Mouse (Mus musculus) heart, embryonic 13.5 days (tissue): ENCODE data around the gene Foxn1. TPM values are rescaled to one million over a fixed set of nuclear protein-coding genes. Genes with fewer than 3 reads are reported as not detected.

Experiments
- ATAC-seq: fragments of 200-750 bp; cut with Nextera tagmentation; 2 replicates; pipeline ENCODE4 v1.8.0; 2017; ENCODE audit warnings: moderate TSS enrichment; ENCODE audit not compliant: insufficient number of reproducible peaks, low FRiP score, low TSS enrichment; ENCODE audit errors: extremely low read depth
- H3K27ac ChIP-seq: fragments of 300-500 bp; sonication (generic); replicated peaks from 2 replicates; pipeline ENCODE4 v1.5.1; 2015; ENCODE audit warnings: moderate library complexity, mild to moderate bottlenecking, inconsistent platforms
- H3K27me3 ChIP-seq: fragments of 300-500 bp; sonication (generic); replicated peaks from 2 replicates; pipeline ENCODE4 v1.6.1; 2015; ENCODE audit warnings: mild to moderate bottlenecking, inconsistent platforms
- H3K36me3 ChIP-seq: fragments of 300-500 bp; sonication (generic); 2 replicates; pipeline ENCODE4 v1.6.1; 2015; ENCODE audit warnings: mild to moderate bottlenecking, inconsistent platforms
- H3K4me1 ChIP-seq: fragments of 300-500 bp; sonication (generic); 2 replicates; pipeline ENCODE4 v1.6.1; 2015; ENCODE audit warnings: inconsistent platforms
- H3K4me2 ChIP-seq: fragments of 300-500 bp; sonication (generic); 2 replicates; pipeline ENCODE4 v1.6.1; 2015; ENCODE audit warnings: inconsistent platforms, mild to moderate bottlenecking, moderate library complexity
- H3K4me3 ChIP-seq: fragments of 300-500 bp; sonication (generic); 2 replicates; pipeline ENCODE4 v1.5.1; 2015; ENCODE audit warnings: moderate library complexity, mild to moderate bottlenecking, inconsistent platforms
- H3K9ac ChIP-seq: fragments of 300-500 bp; sonication (generic); 2 replicates; pipeline ENCODE4 v1.6.1; 2015; ENCODE audit warnings: inconsistent platforms, mild to moderate bottlenecking, moderate library complexity
- H3K9me3 ChIP-seq: fragments of 300-500 bp; sonication (generic); 2 replicates; pipeline ENCODE4 v1.6.1; 2016; ENCODE audit warnings: inconsistent platforms
- WGBS: fragments of 180-500 bp; shearing (Covaris S2); methylation state at CpG from one replicate; pipeline ENCODE4 v1.1.7; 2015; ENCODE audit warnings: mixed read lengths; 5-methylcytosine and 5-hydroxymethylcytosine counted together
- polyA plus RNA-seq: library from polyadenylated mRNA; unstranded; fragments of >200 nt; fragmentation: Nextera tagmentation; extraction: Ambion mirVana; gene quantifications from 2 replicates; pipeline ENCODE4 v1.2.1, GENCODE M21; 2015

The Foxn1 gene
- polyA plus RNA-seq, 1 experiment from 2014 or later: 0.44 TPM

DNA sequence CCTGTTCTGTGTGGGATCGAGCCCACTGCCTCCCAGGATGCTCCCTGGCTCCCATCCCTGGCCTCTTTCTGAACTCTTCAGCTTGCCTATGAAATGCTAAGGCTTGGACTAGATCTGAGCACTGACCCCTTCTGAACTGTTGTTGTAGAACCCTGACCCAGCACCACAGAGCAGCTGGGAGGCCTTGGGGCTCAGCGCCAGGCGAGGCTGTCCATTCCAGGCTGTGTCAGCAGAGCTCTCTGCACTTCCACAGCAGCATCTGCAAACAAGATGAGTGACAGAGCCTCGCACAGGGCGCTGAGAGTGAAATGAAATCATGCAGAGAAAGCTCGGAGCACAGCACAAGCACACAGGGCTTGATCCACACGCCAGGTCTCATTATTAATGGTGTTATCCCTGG lies 13.7 kb downstream of the Foxn1 start:
- Histone ChIP-seq H3K4me1 (no peaks in the 10 kb centered on the region), H3K4me3 (no peak overlapping the region), H3K9me3 (no peaks in the 10 kb centered on the region), H3K4me2 (no peak overlapping the region), H3K27ac (no peak overlapping the region), H3K9ac (no peak overlapping the region), H3K36me3 (no peaks in the 10 kb centered on the region), H3K27me3 (no peaks in the 10 kb centered on the region)
- no peak for ATAC-seq
- WGBS: 46% methylated on average over 7 of the region's 7 CpGs

DNA sequence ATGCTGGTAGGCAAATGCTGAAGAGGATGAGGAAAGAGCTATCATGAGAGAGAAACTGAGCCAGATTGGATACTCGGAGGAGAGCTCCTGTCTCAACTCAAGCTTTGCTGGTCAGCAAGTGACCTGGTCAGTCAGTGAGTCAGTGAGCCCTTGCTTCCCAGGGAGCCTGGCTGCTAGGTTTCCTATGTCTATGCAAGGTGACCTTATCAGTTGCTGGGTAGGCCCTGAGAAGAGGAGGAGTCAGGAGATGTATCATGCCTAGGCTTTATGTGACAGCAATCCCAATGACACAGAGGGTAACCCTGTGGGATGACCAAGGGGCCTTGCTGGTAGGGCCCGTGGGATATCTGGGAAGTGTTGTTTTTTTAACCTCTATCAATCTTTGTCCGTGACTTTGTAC lies 14.2 kb downstream of the Foxn1 start:
- H3K36me3 ChIP-seq: no peaks in the 10 kb centered on the region
- WGBS: 61% methylated on average over 3 of the region's 3 CpGs

DNA sequence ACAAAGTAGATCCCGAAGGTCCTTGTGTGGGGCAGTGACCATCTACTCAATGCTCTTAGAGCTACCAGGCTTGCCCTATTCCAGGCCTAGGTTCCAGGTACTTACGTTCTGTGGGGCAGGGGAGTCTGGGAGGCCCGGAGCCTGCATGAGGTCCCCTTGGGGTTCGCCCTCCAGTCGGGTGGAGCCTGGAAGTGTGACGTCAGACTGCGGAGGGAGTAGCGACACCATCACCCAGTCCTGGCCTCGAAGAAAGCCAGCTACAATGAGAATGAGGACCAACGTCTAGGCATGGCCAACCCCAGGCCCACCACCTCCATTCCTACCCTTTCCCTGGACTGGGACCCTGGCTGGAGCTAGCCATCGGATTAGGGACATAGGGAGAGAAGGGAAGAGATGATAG lies 14.6 kb downstream of the Foxn1 start:
- WGBS: 85% methylated on average over 11 of the region's 11 CpGs
- H3K27ac ChIP-seq: no peak overlapping the region
- no peaks in the 10 kb centered on the region for H3K36me3 ChIP-seq
- no peak for ATAC-seq
- H3K9me3 ChIP-seq: no peaks in the 10 kb centered on the region
- H3K27me3 ChIP-seq: no peaks in the 10 kb centered on the region; the same call in 1 of the 2 replicates
- no peak overlapping the region for H3K4me3 ChIP-seq
- no peak overlapping the region for H3K9ac ChIP-seq
- no peaks in the 10 kb centered on the region for H3K4me1 ChIP-seq
- no peak overlapping the region for H3K4me2 ChIP-seq

More for the DNA sequence above, 14.2 kb downstream of the Foxn1 start:
- Histone ChIP-seq H3K27me3 (no peaks in the 10 kb centered on the region; the same call in 1 of the 2 replicates), H3K9ac (no peak overlapping the region), H3K9me3 (no peaks in the 10 kb centered on the region), H3K4me3 (no peak overlapping the region), H3K27ac (no peak overlapping the region), H3K4me1 (no peaks in the 10 kb centered on the region), H3K4me2 (no peak overlapping the region)
- ATAC-seq: no peak

DNA sequence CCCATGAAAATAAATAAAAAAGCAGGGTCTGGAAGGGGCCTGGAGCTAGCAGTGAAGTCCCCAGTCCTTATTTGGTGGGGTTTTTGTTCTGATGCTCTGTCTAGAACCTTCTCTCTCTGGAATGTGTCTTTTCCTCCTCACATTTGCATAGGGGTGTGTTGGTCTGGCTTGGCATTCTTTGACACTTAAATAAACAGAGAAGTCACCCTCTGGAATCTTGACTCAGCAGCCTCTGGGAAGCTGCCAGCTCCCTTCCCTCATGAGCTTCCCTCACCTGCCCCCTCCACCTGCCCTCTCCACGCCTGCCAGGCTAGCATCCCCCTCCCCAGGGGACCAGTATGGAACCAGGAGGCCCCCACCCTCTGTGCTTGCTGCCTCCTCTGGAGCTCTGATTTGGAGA lies 16.0 kb downstream of the Foxn1 start:
- H3K4me2 ChIP-seq: no peak overlapping the region
- no peak for ATAC-seq
- H3K9ac ChIP-seq: no peak overlapping the region
- H3K9me3 ChIP-seq: no peaks in the 10 kb centered on the region
- H3K4me1 ChIP-seq: no peaks in the 10 kb centered on the region
- WGBS: 62% methylated on average over 1 of the region's 1 CpGs
- H3K27me3 ChIP-seq: no peaks in the 10 kb centered on the region; the same call in 1 of the 2 replicates
- no peak overlapping the region for H3K4me3 ChIP-seq
- H3K27ac ChIP-seq: no peak overlapping the region
- H3K36me3 ChIP-seq: no peaks in the 10 kb centered on the region

DNA sequence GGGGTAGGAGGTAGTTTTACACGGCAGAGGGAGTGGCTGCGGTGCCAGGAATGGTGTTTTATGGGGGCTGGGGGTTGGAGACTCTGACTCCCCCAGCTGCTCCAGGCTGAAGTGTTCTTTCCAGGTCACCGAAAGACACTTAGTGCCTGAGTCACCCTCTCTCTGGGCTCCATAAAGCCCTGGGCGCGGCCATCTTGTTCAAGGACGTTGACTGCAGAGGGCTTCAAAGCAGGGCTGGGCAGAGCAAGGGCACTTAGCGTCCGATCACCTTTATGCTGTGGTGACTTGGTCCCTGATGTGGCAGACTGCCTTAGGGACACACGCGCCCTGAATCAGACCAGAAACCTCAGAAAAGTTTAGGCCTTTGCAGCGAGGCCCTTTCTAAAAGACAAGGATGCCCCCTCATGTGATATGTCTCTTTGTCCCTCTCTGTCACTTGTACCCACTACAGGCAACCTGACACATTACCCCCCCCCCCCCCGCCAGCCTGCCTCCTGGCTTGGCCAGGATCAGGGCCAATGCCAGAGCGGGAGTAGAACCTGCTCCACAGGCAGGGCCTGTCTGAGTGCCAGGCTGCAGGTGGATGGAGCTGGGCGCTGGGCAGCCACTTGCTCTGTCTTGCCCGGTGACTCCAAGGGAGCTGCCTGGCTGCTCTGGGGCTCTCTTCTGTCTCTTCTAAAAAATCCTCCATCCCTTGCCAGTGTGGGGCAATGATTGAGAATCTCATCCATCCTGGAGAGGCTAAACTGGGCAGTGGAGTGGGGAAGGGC lies 18.7 kb downstream of the Foxn1 start:
- Histone ChIP-seq H3K27ac (no peak overlapping the region), H3K4me1 (no peaks in the 10 kb centered on the region), H3K9me3 (no peaks in the 10 kb centered on the region), H3K4me3 (no peak overlapping the region), H3K4me2 (no peak overlapping the region), H3K36me3 (no peaks in the 10 kb centered on the region), H3K9ac (no peak overlapping the region), H3K27me3 (peaks cover 11% of the 10 kb centered on the region; the same call in 1 of the 2 replicates)
- no peak for ATAC-seq
- WGBS: 84% methylated on average over 15 of the region's 15 CpGs

DNA sequence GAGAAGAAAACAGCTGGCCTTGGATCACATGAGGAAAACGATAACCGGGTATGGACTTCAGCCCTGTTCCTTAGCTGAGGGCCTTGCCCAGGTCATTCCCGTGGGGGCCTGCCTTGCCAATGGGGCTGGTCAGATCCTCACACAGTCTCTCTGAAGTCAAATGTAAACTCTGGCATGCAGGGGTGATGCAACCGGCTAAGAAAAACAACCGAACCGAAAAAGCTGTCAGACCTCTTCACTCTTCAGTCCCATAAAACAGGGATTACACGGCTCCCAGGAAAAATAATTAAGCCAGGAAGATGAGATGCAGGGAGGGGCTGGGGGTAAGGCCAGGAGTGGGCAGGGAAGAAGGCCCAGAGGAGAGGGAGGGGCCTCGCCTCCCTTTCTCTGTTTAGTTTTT lies 22.3 kb downstream of the Foxn1 start:
- 47% methylated on average over 8 of the region's 8 CpGs for WGBS
- no peak overlapping the region for H3K4me3 ChIP-seq
- no peaks in the 10 kb centered on the region for H3K4me1 ChIP-seq
- H3K9me3 ChIP-seq: no peaks in the 10 kb centered on the region
- ATAC-seq: no peak
- peaks cover 28% of the 10 kb centered on the region for H3K27me3 ChIP-seq
- H3K36me3 ChIP-seq: no peaks in the 10 kb centered on the region
- no peak overlapping the region for H3K4me2 ChIP-seq
- H3K9ac ChIP-seq: no peak overlapping the region
- H3K27ac ChIP-seq: no peak overlapping the region

DNA sequence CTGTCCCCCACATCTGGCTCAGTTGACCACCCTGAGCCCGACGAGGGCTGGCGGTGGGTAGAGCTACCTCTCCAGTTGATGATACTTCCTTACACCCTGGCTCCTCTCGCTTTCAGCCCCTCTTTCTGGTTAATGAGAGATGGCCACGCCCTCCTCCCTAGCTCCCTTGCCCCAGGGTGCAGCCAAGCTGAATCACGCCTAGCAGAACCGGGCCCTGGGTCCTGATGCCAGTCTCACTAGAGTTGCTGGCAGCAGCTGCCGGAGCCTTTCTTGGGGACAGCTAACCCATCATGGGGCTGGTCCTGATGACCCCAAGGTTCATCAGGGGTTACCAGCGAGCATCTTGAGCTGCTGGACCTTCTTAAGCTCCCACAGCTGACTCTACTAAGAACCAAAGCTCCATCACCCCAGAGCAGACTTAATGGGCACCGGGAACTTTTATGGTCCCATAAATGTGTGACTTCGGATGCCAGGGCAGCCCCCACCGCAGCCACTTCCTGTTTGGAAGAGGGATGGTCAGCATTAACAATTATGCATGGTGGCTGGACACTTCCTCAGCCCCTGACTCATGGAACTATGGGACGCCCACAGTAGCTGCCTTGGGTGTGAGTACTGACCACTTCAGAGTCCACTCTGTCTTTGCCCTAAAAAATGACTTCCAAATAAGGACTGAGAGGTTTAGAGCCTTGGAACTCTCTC lies 22.9 kb downstream of the Foxn1 start:
- Histone ChIP-seq H3K36me3 (no peaks in the 10 kb centered on the region), H3K27ac (no peak overlapping the region), H3K27me3 (peaks cover 33% of the 10 kb centered on the region), H3K9me3 (no peaks in the 10 kb centered on the region), H3K4me3 (no peak overlapping the region), H3K4me2 (no peak overlapping the region), H3K9ac (no peak overlapping the region), H3K4me1 (no peaks in the 10 kb centered on the region)
- 72% methylated on average over 13 of the region's 13 CpGs for WGBS
- no peak for ATAC-seq

DNA sequence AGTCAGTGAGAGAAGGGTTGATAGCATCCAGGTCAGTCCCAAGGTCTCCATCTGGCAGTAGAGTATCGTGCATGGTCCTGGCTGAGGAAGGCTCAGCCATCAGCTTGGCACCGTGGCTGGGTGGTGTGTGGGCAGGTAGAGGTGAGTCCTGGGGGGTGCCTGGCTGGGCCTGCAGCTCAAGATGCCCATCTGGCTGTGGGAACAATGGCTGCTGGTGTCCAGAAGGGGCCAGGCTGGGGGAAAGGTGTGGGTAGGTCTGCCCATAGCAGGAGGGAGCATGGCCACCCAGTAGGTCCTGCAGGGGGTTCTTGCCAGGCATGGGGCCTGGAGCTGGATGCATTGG lies 25.6 kb downstream of the Foxn1 start:
- no peak for ATAC-seq
- no peaks in the 10 kb centered on the region for H3K4me1 ChIP-seq
- no peaks in the 10 kb centered on the region for H3K9me3 ChIP-seq
- no peaks in the 10 kb centered on the region for H3K36me3 ChIP-seq
- no peak overlapping the region for H3K27ac ChIP-seq
- H3K4me3 ChIP-seq: no peak overlapping the region
- peak overlapping the region; percentile 73 for H3K4me2 ChIP-seq
- 53% methylated on average over 2 of the region's 2 CpGs for WGBS
- H3K9ac ChIP-seq: no peak overlapping the region
- H3K27me3 ChIP-seq: peaks cover 48% of the 10 kb centered on the region

DNA sequence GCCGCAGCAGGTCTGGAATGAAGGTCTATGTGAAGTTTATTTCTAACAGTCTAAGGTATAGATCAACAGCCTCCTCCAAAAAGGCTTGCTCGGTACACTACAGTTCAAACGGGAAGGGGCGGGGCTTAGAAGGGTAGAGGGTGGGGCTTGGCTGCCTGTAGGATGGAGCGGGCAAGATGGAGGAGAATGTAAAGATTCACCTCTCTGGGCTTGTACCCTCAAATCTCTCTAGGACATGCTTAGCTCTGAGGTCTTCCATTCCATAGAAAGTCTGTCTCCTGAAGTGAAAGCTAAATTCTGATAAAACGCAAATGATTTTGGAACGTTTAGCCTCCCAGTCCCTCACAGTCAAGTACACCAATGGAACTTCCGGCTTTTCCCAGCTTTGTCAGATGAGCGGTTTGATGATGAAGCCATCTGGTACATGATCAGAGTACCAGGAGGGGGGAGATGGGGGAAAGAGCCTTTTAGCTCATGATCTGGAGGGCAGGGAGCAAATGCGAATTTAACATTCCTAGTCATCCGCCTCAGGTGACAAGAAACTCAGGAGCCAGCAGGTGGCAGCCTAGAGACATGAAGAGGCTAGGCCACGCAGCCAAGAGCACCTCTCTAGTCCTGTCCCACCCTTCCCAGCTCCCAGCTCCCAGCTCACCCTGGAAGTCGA lies 26.1 kb downstream of the Foxn1 start:
- H3K27ac ChIP-seq: no peak overlapping the region
- H3K9ac ChIP-seq: peak overlapping the region; percentile 28; the same call in 1 of the 2 replicates
- 10% methylated on average over 13 of the region's 13 CpGs for WGBS
- H3K4me1 ChIP-seq: no peaks in the 10 kb centered on the region
- no peaks in the 10 kb centered on the region for H3K36me3 ChIP-seq
- peaks cover 48% of the 10 kb centered on the region for H3K27me3 ChIP-seq
- H3K9me3 ChIP-seq: no peaks in the 10 kb centered on the region
- H3K4me2 ChIP-seq: peak overlapping the region; percentile 73
- peak overlapping the region; percentile 46 for H3K4me3 ChIP-seq
- ATAC-seq: no peak

DNA sequence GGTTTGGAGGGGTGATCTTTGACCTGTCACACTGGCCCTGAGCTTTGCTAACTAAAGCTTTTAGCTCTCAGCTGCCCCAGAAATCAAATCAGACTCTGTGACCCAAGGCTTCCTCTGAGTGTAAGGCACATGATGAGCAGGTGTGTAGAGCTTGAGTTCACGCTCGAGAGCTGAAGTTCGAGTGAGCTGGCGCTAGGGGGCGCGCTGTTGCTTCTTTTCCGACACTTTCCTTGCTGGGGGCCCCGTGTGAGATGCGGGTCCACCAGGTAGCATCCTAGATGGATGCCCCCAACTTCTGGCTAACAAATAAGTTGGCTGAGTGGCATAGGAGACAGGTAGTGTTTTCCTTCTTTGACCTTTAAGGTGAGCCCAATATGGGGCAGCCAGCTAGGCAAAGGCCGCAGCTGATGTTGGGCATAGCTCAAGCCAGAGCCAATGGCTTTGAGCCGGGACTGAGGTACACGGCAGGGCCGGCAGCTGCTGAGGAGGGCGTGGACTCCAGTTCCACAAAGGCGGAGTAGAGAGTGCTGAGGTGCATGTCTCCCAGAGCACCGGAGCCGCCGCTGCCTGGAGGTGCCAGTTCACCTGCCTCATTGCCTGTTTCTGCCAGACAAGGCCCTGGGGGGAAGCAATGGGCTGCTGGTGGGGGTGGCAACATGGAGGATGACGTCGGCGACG lies 27.9 kb downstream of the Foxn1 start:
- Histone ChIP-seq H3K9ac (no peak overlapping the region), H3K36me3 (no peaks in the 10 kb centered on the region), H3K4me3 (no peak overlapping the region), H3K4me1 (no peaks in the 10 kb centered on the region), H3K4me2 (no peak overlapping the region), H3K9me3 (no peaks in the 10 kb centered on the region), H3K27me3 (peaks cover 45% of the 10 kb centered on the region), H3K27ac (no peak overlapping the region)
- 15% methylated on average over 22 of the region's 22 CpGs for WGBS
- no peak for ATAC-seq
